Mouse (Mus musculus) MEL (cell line): Measurements from ENCODE around the gene Cspg5. TPM values are rescaled to one million over a fixed set of nuclear protein-coding genes. Genes with fewer than 3 reads are reported as not detected.

ENCODE experiments used
- DNase-seq: peaks from one replicate; pipeline ENCODE4 v3.0.0; 2011; ENCODE audit warnings: low read depth, low spot score
- H3K27ac ChIP-seq: 2 replicates; pipeline ENCODE4 v1.5.1; 2012; ENCODE audit warnings: low read depth, mild to moderate bottlenecking, control low read depth, low read length, moderate library complexity; ENCODE audit not compliant: control insufficient read depth
- H3K27me3 ChIP-seq, 2 experiments: fragments of 150-350 bp in 1 of 2; sonication (generic) in 1 of 2; 2 replicates each; pipeline ENCODE4 v1.6.1; 2012; ENCODE audit warnings: low read length in 2 of 2, mild to moderate bottlenecking in 2 of 2, improper control_type of control experiment in 1 of 2, moderate library complexity in 1 of 2; ENCODE audit not compliant: insufficient read depth in 2 of 2, control insufficient read depth in 1 of 2
- H3K36me3 ChIP-seq, 2 experiments: 2 replicates each; pipeline ENCODE4 v1.6.1; 2012 to 2014; ENCODE audit warnings: low read length in 2 of 2, improper control_type of control experiment in 1 of 2, inconsistent platforms in 1 of 2, mild to moderate bottlenecking in 1 of 2; ENCODE audit not compliant: insufficient read depth in 2 of 2, control insufficient read depth in 1 of 2
- H3K4me1 ChIP-seq, 2 experiments: fragments of 150-350 bp in 1 of 2; sonication (generic) in 1 of 2; 2 replicates each; pipeline ENCODE4 v1.6.1; 2012; ENCODE audit warnings: low read length in 2 of 2, improper control_type of control experiment in 1 of 2, mild to moderate bottlenecking in 1 of 2; ENCODE audit not compliant: insufficient read depth in 2 of 2, control insufficient read depth in 1 of 2
- H3K4me3 ChIP-seq, 2 experiments: fragments of 150-350 bp in 1 of 2; sonication (generic) in 1 of 2; 2 replicates each; pipeline ENCODE4 v1.5.1; 2012; ENCODE audit warnings: low read depth in 2 of 2, low read length in 2 of 2, mild to moderate bottlenecking in 2 of 2, moderate library complexity in 2 of 2, control low read depth in 1 of 2, improper control_type of control experiment in 1 of 2; ENCODE audit not compliant: control insufficient read depth in 1 of 2, insufficient read depth in 1 of 2
- H3K79me2 ChIP-seq: 2 replicates; pipeline ENCODE4 v1.6.1; 2012; ENCODE audit warnings: mild to moderate bottlenecking, low read length, moderate library complexity; ENCODE audit not compliant: control insufficient read depth, poor library complexity, insufficient read depth
- H3K9ac ChIP-seq: 2 replicates; pipeline ENCODE4 v1.6.1; 2012; ENCODE audit warnings: low read depth, mild to moderate bottlenecking, control low read depth, low read length, moderate library complexity; ENCODE audit not compliant: control insufficient read depth, poor library complexity, severe bottlenecking
- H3K9me3 ChIP-seq: fragments of 150-350 bp; sonication (generic); replicated peaks from 2 replicates; pipeline ENCODE4 v1.6.1; 2012; ENCODE audit warnings: mild to moderate bottlenecking, low read length, improper control_type of control experiment, moderate library complexity; ENCODE audit not compliant: insufficient read depth
- BHLHE40 ChIP-seq: IDR thresholded peaks from 2 replicates; pipeline ENCODE4 v1.6.1; 2012; ENCODE audit warnings: low read depth, mild to moderate bottlenecking, inconsistent platforms, low read length, improper control_type of control experiment, borderline replicate concordance
- CHD1 ChIP-seq: IDR thresholded peaks from 2 replicates; pipeline ENCODE4 v1.6.1; 2012; ENCODE audit warnings: low read depth, mild to moderate bottlenecking, inconsistent platforms, low read length, improper control_type of control experiment
- CHD2 ChIP-seq: IDR thresholded peaks from 2 replicates; pipeline ENCODE4 v1.6.1; 2011; ENCODE audit warnings: low read length, improper control_type of control experiment
- E2F4 ChIP-seq: IDR thresholded peaks from 2 replicates; pipeline ENCODE4 v1.6.1; 2011; ENCODE audit warnings: low read depth, low read length, improper control_type of control experiment, borderline replicate concordance
- ELF1 ChIP-seq: IDR thresholded peaks from 2 replicates; pipeline ENCODE4 v1.6.1; 2014; ENCODE audit warnings: low read depth, mild to moderate bottlenecking, inconsistent platforms, low read length, improper control_type of control experiment, moderate library complexity
- EP300 ChIP-seq, 2 experiments: IDR thresholded peaks; 2 replicates each; pipeline ENCODE4 v1.6.1; 2011; ENCODE audit warnings: improper control_type of control experiment in 2 of 2, low read length in 2 of 2, low read depth in 1 of 2, mild to moderate bottlenecking in 1 of 2
- KAT2A ChIP-seq: conservative IDR thresholded peaks from 2 replicates; pipeline ENCODE4 v1.6.1; 2012; ENCODE audit warnings: low read depth, low read length, improper control_type of control experiment, inconsistent platforms
- MAFK ChIP-seq: IDR thresholded peaks from 2 replicates; pipeline ENCODE4 v1.6.1; 2011; ENCODE audit warnings: low read depth, mild to moderate bottlenecking, low read length, improper control_type of control experiment, borderline replicate concordance
- MAX ChIP-seq: IDR thresholded peaks from 2 replicates; pipeline ENCODE4 v1.6.1; 2011; ENCODE audit warnings: low read length, improper control_type of control experiment
- MEF2A ChIP-seq: IDR thresholded peaks from 2 replicates; pipeline ENCODE4 v1.6.1; 2014; ENCODE audit warnings: low read depth, mild to moderate bottlenecking, inconsistent platforms, low read length, improper control_type of control experiment; ENCODE audit not compliant: poor library complexity, insufficient replicate concordance, severe bottlenecking; ENCODE audit errors: extremely low read depth
- MXI1 ChIP-seq: IDR thresholded peaks from 2 replicates; pipeline ENCODE4 v1.6.1; 2011; ENCODE audit warnings: mild to moderate bottlenecking, low read depth, low read length, improper control_type of control experiment
- MYB ChIP-seq: IDR thresholded peaks from 2 replicates; pipeline ENCODE4 v1.6.1; 2011; ENCODE audit warnings: mild to moderate bottlenecking, low read depth, low read length, improper control_type of control experiment
- MYC ChIP-seq: IDR thresholded peaks from 2 replicates; pipeline ENCODE4 v1.6.1; 2011; ENCODE audit warnings: low read depth, mild to moderate bottlenecking, low read length, improper control_type of control experiment, moderate library complexity
- NRF1 ChIP-seq: IDR thresholded peaks from 2 replicates; pipeline ENCODE4 v1.6.1; 2014; ENCODE audit warnings: low read depth, mild to moderate bottlenecking, inconsistent platforms, low read length, improper control_type of control experiment, moderate library complexity; ENCODE audit not compliant: poor library complexity, insufficient read depth, severe bottlenecking
- POLR2A ChIP-seq, 2 experiments: IDR thresholded peaks; 2 replicates each; pipeline ENCODE4 v1.6.1; 2011 to 2012; ENCODE audit warnings: low read length in 2 of 2, mild to moderate bottlenecking in 2 of 2, control low read depth in 1 of 2, improper control_type of control experiment in 1 of 2, low read depth in 1 of 2, moderate library complexity in 1 of 2; ENCODE audit not compliant: control insufficient read depth in 1 of 2, insufficient read depth in 1 of 2, poor library complexity in 1 of 2
- POLR2AphosphoS2 ChIP-seq: IDR thresholded peaks from 2 replicates; pipeline ENCODE4 v1.6.1; 2011; ENCODE audit warnings: low read length, improper control_type of control experiment
- POLR2AphosphoS5 ChIP-seq: IDR thresholded peaks from 2 replicates; pipeline ENCODE4 v1.6.1; 2012; ENCODE audit warnings: low read depth, borderline replicate concordance, mild to moderate bottlenecking, inconsistent platforms, low read length, moderate library complexity, mixed read lengths
- RAD21 ChIP-seq: IDR thresholded peaks from 2 replicates; pipeline ENCODE4 v1.6.1; 2011; ENCODE audit warnings: mild to moderate bottlenecking, low read depth, low read length, improper control_type of control experiment
- RCOR1 ChIP-seq: IDR thresholded peaks from 2 replicates; pipeline ENCODE4 v1.6.1; 2012; ENCODE audit warnings: low read depth, mild to moderate bottlenecking, inconsistent platforms, low read length, improper control_type of control experiment
- SMC3 ChIP-seq: IDR thresholded peaks from 2 replicates; pipeline ENCODE4 v1.6.1; 2011; ENCODE audit warnings: low read depth, low read length, improper control_type of control experiment
- TCF12 ChIP-seq: IDR thresholded peaks from 2 replicates; pipeline ENCODE4 v1.6.1; 2014; ENCODE audit warnings: low read depth, mild to moderate bottlenecking, inconsistent platforms, low read length, improper control_type of control experiment, moderate library complexity
- UBTF ChIP-seq: IDR thresholded peaks from 2 replicates; pipeline ENCODE4 v1.6.1; 2012; ENCODE audit warnings: low read depth, mild to moderate bottlenecking, inconsistent platforms, low read length, improper control_type of control experiment, moderate library complexity, borderline replicate concordance; ENCODE audit not compliant: insufficient read depth
- USF2 ChIP-seq, 2 experiments: IDR thresholded peaks; 2 replicates each; pipeline ENCODE4 v1.6.1; 2011 to 2012; ENCODE audit warnings: improper control_type of control experiment in 2 of 2, low read length in 2 of 2, borderline replicate concordance in 1 of 2, inconsistent platforms in 1 of 2, low read depth in 1 of 2, mild to moderate bottlenecking in 1 of 2; ENCODE audit not compliant: insufficient read depth in 1 of 2
- ZC3H11A ChIP-seq: IDR thresholded peaks from 2 replicates; pipeline ENCODE4 v1.6.1; 2012; ENCODE audit warnings: low read depth, mild to moderate bottlenecking, inconsistent platforms, low read length, improper control_type of control experiment
- ZKSCAN1 ChIP-seq: IDR thresholded peaks from 2 replicates; pipeline ENCODE4 v1.6.1; 2012; ENCODE audit warnings: low read depth, mild to moderate bottlenecking, inconsistent platforms, low read length, improper control_type of control experiment, moderate library complexity
- ZMIZ1 ChIP-seq: IDR thresholded peaks from 2 replicates; pipeline ENCODE4 v1.6.1; 2012; ENCODE audit warnings: low read depth, mild to moderate bottlenecking, inconsistent platforms, low read length, improper control_type of control experiment, moderate library complexity
- ZNF384 ChIP-seq: IDR thresholded peaks from 2 replicates; pipeline ENCODE4 v1.6.1; 2012; ENCODE audit warnings: low read depth, mild to moderate bottlenecking, inconsistent platforms, low read length, improper control_type of control experiment
- polyA plus RNA-seq, 2 experiments: library from polyadenylated mRNA; stranded (reverse) in 1 of 2; unstranded in 1 of 2; fragments of >175 nt in 1 of 2; fragments of >200 nt in 1 of 2; gene quantifications; 2 replicates each; pipeline versions ENCODE4 v1.2.1 to v1.2.4; 2012; ENCODE audit warnings: low replicate concordance in 2 of 2, low read depth in 1 of 2; ENCODE audit not compliant: insufficient read length in 2 of 2, insufficient read depth in 1 of 2, missing spikeins in 1 of 2
- total RNA-seq: library from RNA; depleted of rRNA; stranded (reverse); fragments of 300-350 nt; gene quantifications from 2 replicates; pipeline ENCODE4 v1.2.3, GENCODE M21; 2012

Gene Cspg5
- total and polyA plus RNA-seq, 3 experiments: 0.65 to 1.0 TPM; not detected in 1

GRCm38 (mm10) chr9:110205526-110206404 is 37.8 kb upstream of the Cspg5 start:
- Histone ChIP-seq H3K36me3 (peaks cover 0 to 33% of the 10 kb centered on the region in 2 experiments; a peak in 2 of 4 replicates), H3K9me3 (no peaks in the 10 kb centered on the region), H3K4me3 (no peak overlapping the region), H3K27me3 (no peaks in the 10 kb centered on the region)
- TF ChIP-seq MXI1: no peak
- no peak for TF ChIP-seq USF2 (IDR thresholded peaks at IDR 0.05; ENCODE audit: borderline replicate concordance in 1 of 2, insufficient read depth in 1 of 2, low read depth in 1 of 2, low read length in 2 of 2)
- no peak for TF ChIP-seq POLR2AphosphoS5
- no peak for TF ChIP-seq UBTF
- TF ChIP-seq ZMIZ1: no peak
- no peak for TF ChIP-seq BHLHE40
- TF ChIP-seq ZNF384: no peak
- TF ChIP-seq MAFK: no peak
- TF ChIP-seq E2F4: no peak
- TF ChIP-seq POLR2A (IDR thresholded peaks at IDR 0.05; ENCODE audit: control insufficient read depth in 1 of 2, insufficient read depth in 1 of 2, low read depth in 1 of 2, low read length in 2 of 2, poor library complexity in 1 of 2): no peak
- no peak for TF ChIP-seq RAD21
- TF ChIP-seq ELF1: no peak
- no peak for TF ChIP-seq POLR2AphosphoS2
- TF ChIP-seq KAT2A: no peak
- TF ChIP-seq RCOR1: no peak
- TF ChIP-seq NRF1: no peak
- TF ChIP-seq MAX: no peak
- TF ChIP-seq SMC3: no peak
- no peak for TF ChIP-seq CHD2
- TF ChIP-seq, all 39 proteins: peak for 0
- no peak for DNase-seq
- Histone ChIP-seq H3K79me2 (no peaks in the 10 kb centered on the region), H3K9ac (no peak overlapping the region), H3K27ac (no peak overlapping the region), H3K4me1 (no peaks in the 10 kb centered on the region)

GRCm38 (mm10) chr9:110206437-110206836 is 37.1 kb upstream of the Cspg5 start:
- no peaks in the 10 kb centered on the region for H3K27me3 ChIP-seq
- TF ChIP-seq SMC3 (no peak), MYB (no peak), MEF2A (no peak), ZKSCAN1 (no peak), MYC (no peak), TCF12 (no peak), NRF1 (no peak), ZC3H11A (no peak), EP300 (IDR thresholded peaks at IDR 0.05; ENCODE audit: low read depth in 1 of 2, low read length in 2 of 2) (no peak), CHD1 (no peak)
- TF ChIP-seq, all 39 proteins: peak for 0
- Histone ChIP-seq H3K9me3 (no peaks in the 10 kb centered on the region), H3K9ac (no peak overlapping the region), H3K27ac (no peak overlapping the region), H3K36me3 (peaks cover 0 to 33% of the 10 kb centered on the region in 2 experiments; a peak in 2 of 4 replicates), H3K4me1 (no peaks in the 10 kb centered on the region), H3K4me3 (no peak overlapping the region), H3K79me2 (no peaks in the 10 kb centered on the region)
- no peak for DNase-seq
